Mouse (Mus musculus): ENCODE data around the gene Barhl1. TPM values are rescaled to one million over a fixed set of nuclear protein-coding genes. Genes with fewer than 3 reads are reported as not detected.

Gene Barhl1
- polyA plus RNA-seq, 1 experiment from 2014 or later, result not detected

GRCm38 (mm10) chr2:28909186-28909817, 7.2 kb downstream of the Barhl1 start:
- Histone ChIP-seq H3K36me3 (peaks cover 19% of the 10 kb centered on the region), H3K4me3 (peak overlapping the region; percentile 52), H3K27me3 (ENCODE audit: insufficient read depth, poor library complexity, severe bottlenecking) (peaks cover 92% of the 10 kb centered on the region), H3K9me3 (no peaks in the 10 kb centered on the region), H3K27ac (no peak overlapping the region), H3K4me1 (peaks cover 22% of the 10 kb centered on the region)
- DNase-seq (ENCODE audit: low spot score), result no peak
- 1% methylated on average over 41 of the region's 41 CpGs for WGBS

GRCm38 (mm10) chr2:28908389-28909153, 7.9 kb downstream of the Barhl1 start:
- H3K27ac ChIP-seq, result no peak overlapping the region
- peaks cover 22% of the 10 kb centered on the region for H3K4me1 ChIP-seq
- H3K27me3 ChIP-seq (ENCODE audit: insufficient read depth, poor library complexity, severe bottlenecking), result peaks cover 87% of the 10 kb centered on the region
- WGBS, result 1% methylated on average over 39 of the region's 39 CpGs
- H3K4me3 ChIP-seq, result peak overlapping the region; percentile 52
- DNase-seq (ENCODE audit: low spot score), result no peak
- H3K9me3 ChIP-seq, result no peaks in the 10 kb centered on the region
- peaks cover 20% of the 10 kb centered on the region for H3K36me3 ChIP-seq

GRCm38 (mm10) chr2:28907691-28908388, 8.6 kb downstream of the Barhl1 start:
- no peak for DNase-seq (ENCODE audit: low spot score)
- Histone ChIP-seq H3K27ac (no peak overlapping the region), H3K27me3 (ENCODE audit: insufficient read depth, poor library complexity, severe bottlenecking) (peaks cover 80% of the 10 kb centered on the region), H3K4me3 (peak overlapping the region; percentile 52), H3K36me3 (peaks cover 21% of the 10 kb centered on the region), H3K9me3 (no peaks in the 10 kb centered on the region), H3K4me1 (peaks cover 22% of the 10 kb centered on the region)
- WGBS, result 5% methylated on average over 10 of the region's 10 CpGs

GRCm38 (mm10) chr2:28905561-28905960, 10.9 kb downstream of the Barhl1 start:
- H3K4me1 ChIP-seq, result peaks cover 18% of the 10 kb centered on the region

GRCm38 (mm10) chr2:28904786-28905185, 11.7 kb downstream of the Barhl1 start:
- 80% methylated on average over 9 of the region's 9 CpGs for WGBS

More at GRCm38 (mm10) chr2:28905561-28905960, 10.9 kb downstream of the Barhl1 start:
- H3K27me3 ChIP-seq (ENCODE audit: insufficient read depth, poor library complexity, severe bottlenecking), result peaks cover 65% of the 10 kb centered on the region
- 80% methylated on average over 4 of the region's 4 CpGs for WGBS
- no peak overlapping the region for H3K27ac ChIP-seq
- H3K4me3 ChIP-seq, result no peak overlapping the region
- no peaks in the 10 kb centered on the region for H3K9me3 ChIP-seq
- no peak for DNase-seq (ENCODE audit: low spot score)
- H3K36me3 ChIP-seq, result peaks cover 32% of the 10 kb centered on the region

GRCm38 (mm10) chr2:28903871-28904270, 12.6 kb downstream of the Barhl1 start:
- 89% methylated on average over 5 of the region's 5 CpGs for WGBS
- peaks cover 45% of the 10 kb centered on the region for H3K36me3 ChIP-seq
- H3K27ac ChIP-seq, result no peak overlapping the region
- peaks cover 48% of the 10 kb centered on the region for H3K27me3 ChIP-seq (ENCODE audit: insufficient read depth, poor library complexity, severe bottlenecking)
- H3K4me3 ChIP-seq, result no peak overlapping the region
- H3K9me3 ChIP-seq, result no peaks in the 10 kb centered on the region
- peaks cover 10% of the 10 kb centered on the region for H3K4me1 ChIP-seq
- no peak for DNase-seq (ENCODE audit: low spot score)

More at GRCm38 (mm10) chr2:28904786-28905185, 11.7 kb downstream of the Barhl1 start:
- H3K27ac ChIP-seq, result no peak overlapping the region
- no peak for DNase-seq (ENCODE audit: low spot score)
- H3K36me3 ChIP-seq, result peaks cover 40% of the 10 kb centered on the region
- H3K9me3 ChIP-seq, result no peaks in the 10 kb centered on the region
- peaks cover 57% of the 10 kb centered on the region for H3K27me3 ChIP-seq (ENCODE audit: insufficient read depth, poor library complexity, severe bottlenecking)
- H3K4me3 ChIP-seq, result no peak overlapping the region
- H3K4me1 ChIP-seq, result peaks cover 18% of the 10 kb centered on the region

GRCm38 (mm10) chr2:28902291-28902690, 14.2 kb downstream of the Barhl1 start:
- DNase-seq (ENCODE audit: low spot score), result no peak
- Histone ChIP-seq H3K36me3 (peaks cover 56% of the 10 kb centered on the region), H3K27me3 (ENCODE audit: insufficient read depth, poor library complexity, severe bottlenecking) (peaks cover 32% of the 10 kb centered on the region), H3K9me3 (no peaks in the 10 kb centered on the region), H3K27ac (no peak overlapping the region), H3K4me1 (peaks cover 4% of the 10 kb centered on the region; the same call in 1 of the 2 replicates), H3K4me3 (no peak overlapping the region)
- 91% methylated on average over 8 of the region's 8 CpGs for WGBS

- Histone ChIP-seq H3K4me1 (peaks cover 4% of the 10 kb centered on the region; the same call in 1 of the 2 replicates), H3K27ac (no peak overlapping the region), H3K27me3 (ENCODE audit: insufficient read depth, poor library complexity, severe bottlenecking) (peaks cover 3% of the 10 kb centered on the region; the same call in 1 of the 2 replicates), H3K9me3 (no peaks in the 10 kb centered on the region), H3K36me3 (peaks cover 76% of the 10 kb centered on the region), H3K4me3 (no peak overlapping the region)
- WGBS, result 80% methylated on average over 4 of the region's 4 CpGs
- DNase-seq (ENCODE audit: low spot score), result no peak
These were observed 19.0 kb downstream of the Barhl1 start for GRCm38 (mm10) chr2:28897340-28897899.

GRCm38 (mm10) chr2:28895876-28896275, 20.6 kb downstream of the Barhl1 start:
- Histone ChIP-seq H3K4me1 (peaks cover 4% of the 10 kb centered on the region; the same call in 1 of the 2 replicates), H3K27me3 (ENCODE audit: insufficient read depth, poor library complexity, severe bottlenecking) (no peaks in the 10 kb centered on the region), H3K36me3 (peaks cover 79% of the 10 kb centered on the region), H3K4me3 (no peak overlapping the region), H3K9me3 (no peaks in the 10 kb centered on the region), H3K27ac (no peak overlapping the region)
- DNase-seq (ENCODE audit: low spot score), result no peak
- 87% methylated on average over 7 of the region's 7 CpGs for WGBS

GRCm38 (mm10) chr2:28893526-28893925, 22.9 kb downstream of the Barhl1 start:
- H3K9me3 ChIP-seq, result no peaks in the 10 kb centered on the region
- no peak for DNase-seq (ENCODE audit: low spot score)
- H3K36me3 ChIP-seq, result peaks cover 85% of the 10 kb centered on the region
- H3K4me3 ChIP-seq, result no peak overlapping the region
- no peaks in the 10 kb centered on the region for H3K27me3 ChIP-seq (ENCODE audit: insufficient read depth, poor library complexity, severe bottlenecking)
- H3K4me1 ChIP-seq, result peaks cover 4% of the 10 kb centered on the region; the same call in 1 of the 2 replicates
- WGBS, result 72% methylated on average over 6 of the region's 6 CpGs
- H3K27ac ChIP-seq, result no peak overlapping the region

- no peak overlapping the region for H3K27ac ChIP-seq
- peaks cover 86% of the 10 kb centered on the region for H3K36me3 ChIP-seq
- no peak overlapping the region for H3K4me3 ChIP-seq
- WGBS, result 68% methylated on average over 1 of the region's 1 CpGs
- no peaks in the 10 kb centered on the region for H3K4me1 ChIP-seq
- no peaks in the 10 kb centered on the region for H3K9me3 ChIP-seq
- no peak for DNase-seq (ENCODE audit: low spot score)
- H3K27me3 ChIP-seq (ENCODE audit: insufficient read depth, poor library complexity, severe bottlenecking), result no peaks in the 10 kb centered on the region
These were observed 23.7 kb downstream of the Barhl1 start for GRCm38 (mm10) chr2:28892796-28893195.

- H3K36me3 ChIP-seq, result peaks cover 76% of the 10 kb centered on the region
- no peak overlapping the region for H3K27ac ChIP-seq
- H3K9me3 ChIP-seq, result no peaks in the 10 kb centered on the region
- H3K4me1 ChIP-seq, result no peaks in the 10 kb centered on the region
- no peaks in the 10 kb centered on the region for H3K27me3 ChIP-seq (ENCODE audit: insufficient read depth, poor library complexity, severe bottlenecking)
- no peak for DNase-seq (ENCODE audit: low spot score)
- 86% methylated on average over 4 of the region's 4 CpGs for WGBS
- no peak overlapping the region for H3K4me3 ChIP-seq
These were observed 31.6 kb downstream of the Barhl1 start for GRCm38 (mm10) chr2:28884914-28885313.
